Mouse (Mus musculus): ENCODE measurements around the gene Mcrip1.
"Not testable (repeated sequence)": the region's sequence is repeated elsewhere in the genome, so short reads cannot be mapped to it uniquely, and the experiment has no call there.

Mcrip1 gene

GRCm38 (mm10) chr11:120575046-120575445 lies 25.5 kb upstream of the Mcrip1 start:
- DNase-seq (ENCODE audit: low spot score in 2 of 2) = no peak

GRCm38 (mm10) chr11:120574278-120574600 lies 24.7 kb upstream of the Mcrip1 start:
- DNase-seq (ENCODE audit: low spot score in 2 of 2) = no peak

GRCm38 (mm10) chr11:120573585-120574277 lies 24.2 kb upstream of the Mcrip1 start:
- no peak for DNase-seq (ENCODE audit: low spot score in 2 of 2)

GRCm38 (mm10) chr11:120572752-120573584 lies 23.4 kb upstream of the Mcrip1 start, which contains the start of gene P4hb:
Gene P4hb, minus strand, starts transcription at chr11:120573253.
- DNase-seq (ENCODE audit: low spot score in 2 of 2) = peak; percentile 99 to 100

GRCm38 (mm10) chr11:120572417-120572751 lies 22.9 kb upstream of the Mcrip1 start:
- DNase-seq (ENCODE audit: low spot score in 2 of 2) = no peak

- DNase-seq (ENCODE audit: low spot score in 2 of 2) = no peak
Observed at GRCm38 (mm10) chr11:120571754-120572416, 22.4 kb upstream of the Mcrip1 start.

GRCm38 (mm10) chr11:120571122-120571521 lies 21.6 kb upstream of the Mcrip1 start:
- no peak for DNase-seq (ENCODE audit: low spot score in 2 of 2)

GRCm38 (mm10) chr11:120568324-120568723 lies 18.8 kb upstream of the Mcrip1 start:
- DNase-seq (ENCODE audit: low spot score in 2 of 2) = no peak

GRCm38 (mm10) chr11:120565114-120565513 lies 15.6 kb upstream of the Mcrip1 start:
- DNase-seq (ENCODE audit: low spot score in 2 of 2) = no peak

- DNase-seq (ENCODE audit: low spot score in 2 of 2) = peak in 1 of 2 experiments; percentile 57
Observed at GRCm38 (mm10) chr11:120562949-120563348, 13.4 kb upstream of the Mcrip1 start.

- no peak for DNase-seq (ENCODE audit: low spot score in 2 of 2)
Observed at GRCm38 (mm10) chr11:120560952-120561728, 11.6 kb upstream of the Mcrip1 start.

GRCm38 (mm10) chr11:120558843-120559242 lies 9.3 kb upstream of the Mcrip1 start:
- DNase-seq (ENCODE audit: low spot score in 2 of 2) = not testable (repeated sequence)

GRCm38 (mm10) chr11:120555260-120555659 lies 5.7 kb upstream of the Mcrip1 start:
- no peak for DNase-seq (ENCODE audit: low spot score in 2 of 2)

- no peak for DNase-seq (ENCODE audit: low spot score in 2 of 2)
Observed at GRCm38 (mm10) chr11:120554834-120555233, 5.3 kb upstream of the Mcrip1 start.

- DNase-seq (ENCODE audit: low spot score in 2 of 2) = no peak
Observed at GRCm38 (mm10) chr11:120552736-120553135, 3.2 kb upstream of the Mcrip1 start.

- peak in 1 of 2 experiments; percentile 62 for DNase-seq (ENCODE audit: low spot score in 2 of 2)
Observed at GRCm38 (mm10) chr11:120550810-120551440, 1.4 kb upstream of the Mcrip1 start, which contains the start of gene Ppp1r27. Gene Ppp1r27, minus strand, starts transcription at chr11:120551132.

GRCm38 (mm10) chr11:120549986-120550809 lies 671 bp upstream of the Mcrip1 start:
- DNase-seq (ENCODE audit: low spot score in 2 of 2) = peak in 1 of 2 experiments; percentile 63

GRCm38 (mm10) chr11:120548786-120549167 lies 750 bp downstream of the Mcrip1 start:
- DNase-seq (ENCODE audit: low spot score in 2 of 2) = peak in 1 of 2 experiments; percentile 64

GRCm38 (mm10) chr11:120548214-120548613 lies 1.3 kb downstream of the Mcrip1 start:
- peak in 1 of 2 experiments; percentile 58 for DNase-seq (ENCODE audit: low spot score in 2 of 2)

- DNase-seq (ENCODE audit: low spot score in 2 of 2) = no peak
Observed at GRCm38 (mm10) chr11:120547469-120547868, 2.1 kb downstream of the Mcrip1 start.

Data from spleen, postnatal 4 days (tissue).